Mouse (Mus musculus) cerebellum, adult 2 months (tissue): Measurements from ENCODE around the gene Hsd17b1. TPM values are rescaled to one million over a fixed set of nuclear protein-coding genes. Genes with fewer than 3 reads are reported as not detected.

Experiments
- DNase-seq, 2 experiments: peaks; one replicate each; pipeline ENCODE4 v3.0.0; 2021
- H3K27ac ChIP-seq: fragments of 200-500 bp; 2 replicates; pipeline ENCODE4 v1.5.1; 2012; ENCODE audit warnings: low read length, control low read depth, inconsistent platforms; ENCODE audit not compliant: insufficient read depth
- H3K27me3 ChIP-seq: fragments of 200-500 bp; 2 replicates; pipeline ENCODE4 v1.6.1; 2012; ENCODE audit warnings: inconsistent platforms, mild to moderate bottlenecking, low read length, moderate library complexity; ENCODE audit not compliant: control insufficient read depth, insufficient read depth
- H3K4me1 ChIP-seq: fragments of 200-500 bp; 2 replicates; pipeline ENCODE4 v1.6.1; 2011; ENCODE audit warnings: low read length; ENCODE audit not compliant: control insufficient read depth, insufficient read depth
- H3K4me3 ChIP-seq: fragments of 200-500 bp; replicated peaks from 2 replicates; pipeline ENCODE3; 2011; ENCODE audit warnings: mild to moderate bottlenecking, low read depth, low read length, control low read depth; ENCODE audit not compliant: insufficient read depth
- CTCF ChIP-seq: fragments of 200-500 bp; IDR thresholded peaks from 2 replicates; pipeline ENCODE4 v1.5.1; 2011; ENCODE audit warnings: low read depth, mild to moderate bottlenecking, control low read depth, low read length, moderate library complexity, borderline replicate concordance; ENCODE audit not compliant: insufficient read depth
- POLR2A ChIP-seq: fragments of 200-500 bp; IDR thresholded peaks from 2 replicates; pipeline ENCODE4 v1.6.1; 2011; ENCODE audit warnings: low read length, control low read depth, borderline replicate concordance; ENCODE audit not compliant: insufficient read depth
- WGBS: fragments of 180-500 bp; shearing (Covaris S2); methylation state at CpG from one replicate; pipeline ENCODE4 v1.1.7; 2018; 5-methylcytosine and 5-hydroxymethylcytosine counted together
- polyA plus RNA-seq: library from polyadenylated mRNA; depleted of rRNA; stranded (reverse); fragments of >200 nt; gene quantifications from 2 replicates; pipeline ENCODE4 v1.2.3, GENCODE M21; 2012

Hsd17b1 gene
- polyA plus RNA-seq, 1 experiment: 0.84 TPM

GRCm38 (mm10) chr11:101069391-101070188 lies 8.6 kb upstream of the Hsd17b1 start, which contains the start of gene Naglu:
TSS of gene Naglu (plus strand) at chr11:101070012.
- peak within 1 kb of the TSS; percentile 72 for H3K4me3 ChIP-seq
- WGBS: 3% methylated on average over 35 of the region's 35 CpGs
- TF ChIP-seq POLR2A (peak; percentile 91), CTCF (no peak)
- no peaks in the 10 kb centered on the region for H3K27me3 ChIP-seq
- peak; percentile 97 to 98 for DNase-seq
- H3K4me1 ChIP-seq: peaks cover 11% of the 10 kb centered on the region
- H3K27ac ChIP-seq: peak within 1 kb of the TSS; percentile 91

GRCm38 (mm10) chr11:101070189-101070527 lies 8.1 kb upstream of the Hsd17b1 start:
- Histone ChIP-seq H3K4me1 (peaks cover 11% of the 10 kb centered on the region), H3K27ac (peak overlapping the region; percentile 91), H3K4me3 (peak overlapping the region; percentile 72), H3K27me3 (no peaks in the 10 kb centered on the region)
- TF ChIP-seq POLR2A (no peak), CTCF (no peak)
- under 1% methylated on average over 36 of the region's 36 CpGs for WGBS
- no peak for DNase-seq

GRCm38 (mm10) chr11:101070987-101071386 lies 7.2 kb upstream of the Hsd17b1 start:
- H3K4me1 ChIP-seq: peaks cover 11% of the 10 kb centered on the region
- TF ChIP-seq POLR2A: no peak
- no peak for TF ChIP-seq CTCF
- no peak overlapping the region for H3K27ac ChIP-seq
- peak overlapping the region; percentile 72 for H3K4me3 ChIP-seq
- no peak for DNase-seq
- 7% methylated on average over 6 of the region's 6 CpGs for WGBS
- no peaks in the 10 kb centered on the region for H3K27me3 ChIP-seq

GRCm38 (mm10) chr11:101071810-101072428 lies 6.3 kb upstream of the Hsd17b1 start:
- no peak overlapping the region for H3K27ac ChIP-seq
- no peak for DNase-seq
- H3K4me3 ChIP-seq: no peak overlapping the region
- no peak for TF ChIP-seq CTCF
- TF ChIP-seq POLR2A: no peak
- WGBS: 75% methylated on average over 14 of the region's 14 CpGs
- H3K27me3 ChIP-seq: no peaks in the 10 kb centered on the region
- H3K4me1 ChIP-seq: peaks cover 11% of the 10 kb centered on the region

DNA sequence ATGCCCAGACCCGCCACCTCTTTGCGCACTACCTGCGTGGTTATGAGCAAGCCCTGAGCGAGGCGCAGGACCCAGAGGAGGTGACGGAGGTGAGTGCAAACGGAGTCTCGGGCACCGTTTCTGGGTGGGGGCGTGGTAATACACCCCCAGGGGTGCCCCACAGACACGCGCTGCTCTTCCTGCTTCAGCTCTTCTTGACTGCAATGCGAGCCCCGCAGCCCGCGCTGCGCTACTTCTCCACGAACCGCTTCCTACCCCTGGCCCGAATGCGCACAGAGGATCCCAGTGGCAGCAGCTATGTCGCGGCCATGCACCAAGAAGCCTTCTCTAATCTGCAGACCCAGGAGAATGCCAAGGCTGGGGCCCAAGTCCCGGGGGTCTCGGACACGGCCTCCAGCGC lies 1.5 kb downstream of the Hsd17b1 start:
- Histone ChIP-seq H3K4me1 (peaks cover 5% of the 10 kb centered on the region; the same call in 1 of the 2 replicates), H3K4me3 (no peak overlapping the region), H3K27ac (no peak overlapping the region), H3K27me3 (no peaks in the 10 kb centered on the region)
- WGBS: 27% methylated on average over 27 of the region's 27 CpGs
- DNase-seq: no peak
- TF ChIP-seq POLR2A: no peak
- TF ChIP-seq CTCF: no peak

- TF ChIP-seq CTCF (no peak), POLR2A (no peak)
- H3K27me3 ChIP-seq: no peaks in the 10 kb centered on the region
- no peak for DNase-seq
- H3K4me3 ChIP-seq: no peak overlapping the region
- peaks cover 5% of the 10 kb centered on the region; the same call in 1 of the 2 replicates for H3K4me1 ChIP-seq
- no peak overlapping the region for H3K27ac ChIP-seq
- WGBS: 82% methylated on average over 5 of the region's 5 CpGs
Measured at GRCm38 (mm10) chr11:101080421-101080820, 2.2 kb downstream of the Hsd17b1 start.

GRCm38 (mm10) chr11:101081659-101082058 lies 3.4 kb downstream of the Hsd17b1 start:
- whole genome bisulfite sequencing: 10% methylated on average over 10 of the region's 10 CpGs
- no peak for TF ChIP-seq CTCF
- DNase-seq: no peak
- Histone ChIP-seq H3K4me3 (peak overlapping the region; percentile 68), H3K27ac (peak overlapping the region; percentile 4; the same call in 1 of the 2 replicates), H3K27me3 (no peaks in the 10 kb centered on the region), H3K4me1 (peaks cover 10% of the 10 kb centered on the region; the same call in 1 of the 2 replicates)
